Mouse (Mus musculus): ENCODE data around the gene Mecp2.
"Not testable (repeated sequence)": the region's sequence is repeated elsewhere in the genome, so short reads cannot be mapped to it uniquely, and the experiment has no call there.

DNA sequence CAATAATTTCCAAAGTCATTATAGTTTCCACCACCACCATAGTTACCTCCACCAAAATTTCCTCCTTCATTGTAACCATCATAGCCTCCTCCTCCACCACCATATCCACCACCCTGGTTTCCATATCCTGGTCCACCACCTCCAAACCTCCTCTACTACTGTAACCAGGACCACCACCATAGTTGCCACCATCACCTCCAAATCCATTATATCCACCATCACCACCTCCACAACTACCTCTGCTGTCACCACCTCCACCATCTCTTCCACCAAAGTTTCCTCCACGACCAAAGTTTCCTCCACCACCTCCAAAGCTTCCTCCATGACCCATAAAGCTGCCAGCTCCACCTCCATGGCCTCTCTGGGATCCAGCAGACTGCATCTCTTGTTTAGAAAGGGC lies at the start of gene Mecp2:
- not testable (repeated sequence) for TF ChIP-seq CTCF (conservative IDR thresholded peaks at IDR 0.05; ENCODE audit: insufficient read depth, insufficient read length, low read depth, low read length); POLR2A (IDR thresholded peaks at IDR 0.05; ENCODE audit: low read depth, low read length)
